Mouse (Mus musculus) embryonic facial prominence, embryonic 11.5 days (tissue): Measurements from ENCODE around the gene Plin4. TPM values are rescaled to one million over a fixed set of nuclear protein-coding genes. Genes with fewer than 3 reads are reported as not detected.

Source experiments
- ATAC-seq: fragments of 200-750 bp; cut with Nextera tagmentation; replicated peaks from 2 replicates; pipeline ENCODE4 v1.8.0; 2017; ENCODE audit warnings: low read depth; ENCODE audit not compliant: insufficient number of reproducible peaks, low FRiP score, low TSS enrichment
- DNase-seq: peaks from one replicate; pipeline ENCODE4 v3.0.0-alpha.2; 2015; ENCODE audit warnings: low spot score
- H3K27ac ChIP-seq: fragments of 300-500 bp; sonication (generic); replicated peaks from 2 replicates; pipeline ENCODE4 v1.5.1; 2014; ENCODE audit warnings: mild to moderate bottlenecking, low read depth, low read length, control low read depth
- H3K27me3 ChIP-seq: fragments of 300-500 bp; sonication (generic); 2 replicates; pipeline ENCODE4 v1.6.1; 2014; ENCODE audit warnings: mild to moderate bottlenecking, low read length, moderate library complexity, mixed read lengths; ENCODE audit not compliant: control insufficient read depth, insufficient read depth
- H3K36me3 ChIP-seq: fragments of 300-500 bp; sonication (generic); replicated peaks from 2 replicates; pipeline ENCODE4 v1.6.1; 2014; ENCODE audit warnings: low read depth, mild to moderate bottlenecking, low read length, moderate library complexity, mixed read lengths; ENCODE audit not compliant: control insufficient read depth, insufficient read depth
- H3K4me1 ChIP-seq: fragments of 300-500 bp; sonication (generic); 2 replicates; pipeline ENCODE4 v1.6.1; 2014; ENCODE audit warnings: low read length, mixed read lengths; ENCODE audit not compliant: control insufficient read depth, insufficient read depth
- H3K4me2 ChIP-seq: fragments of 300-500 bp; sonication (generic); 2 replicates; pipeline ENCODE4 v1.6.1; 2014; ENCODE audit warnings: low read depth, mild to moderate bottlenecking, control low read depth, low read length, moderate library complexity
- H3K4me3 ChIP-seq: fragments of 300-500 bp; sonication (generic); 2 replicates; pipeline ENCODE4 v1.5.1; 2014; ENCODE audit warnings: low read depth, low read length, control low read depth
- H3K9ac ChIP-seq: fragments of 300-500 bp; sonication (generic); replicated peaks from 2 replicates; pipeline ENCODE4 v1.6.1; 2014; ENCODE audit warnings: mild to moderate bottlenecking, control low read depth, low read length
- H3K9me3 ChIP-seq: fragments of 300-500 bp; sonication (generic); replicated peaks from 2 replicates; pipeline ENCODE4 v1.6.1; 2016; ENCODE audit warnings: mild to moderate bottlenecking, low read length, inconsistent platforms, mixed read lengths; ENCODE audit not compliant: control insufficient read depth
- WGBS: fragments of 180-500 bp; shearing (Covaris S2); extraction: QIAGEN DNeasy Blood & Tissue Kit; methylation state at CpG from one replicate; pipeline ENCODE4 v1.1.7; 2014; 5-methylcytosine and 5-hydroxymethylcytosine counted together
- polyA plus RNA-seq: library from polyadenylated mRNA; unstranded; fragments of >200 nt; fragmentation: Nextera tagmentation; extraction: Ambion mirVana; gene quantifications from 2 replicates; pipeline ENCODE4 v1.2.1, GENCODE M21; 2014

Gene Plin4
- polyA plus RNA-seq, 1 experiment from 2014 or later: not detected

DNA sequence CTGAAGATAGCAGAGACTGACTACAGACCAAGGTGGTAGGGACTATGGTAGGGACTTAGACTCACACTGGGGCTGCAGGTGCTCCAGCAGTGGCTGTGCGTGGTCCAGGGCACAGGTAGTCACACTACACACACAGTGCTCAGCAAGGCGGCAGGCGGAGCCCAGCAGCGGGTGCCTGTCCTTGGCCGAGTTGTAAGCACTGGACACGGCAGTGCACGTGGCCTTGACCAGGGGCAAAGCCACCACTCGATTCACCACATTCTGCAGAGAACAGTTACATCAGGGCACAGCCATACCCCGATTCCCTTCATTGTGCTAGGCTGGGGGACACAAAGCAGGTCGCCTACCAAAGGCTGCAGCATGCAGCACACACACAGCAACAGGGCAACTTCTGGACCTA lies 6.6 kb upstream of the Plin4 start:
- ATAC-seq: no peak
- peaks cover 29% of the 10 kb centered on the region for H3K27me3 ChIP-seq
- WGBS: 79% methylated on average over 10 of the region's 10 CpGs

GRCm38 (mm10) chr17:56112743-56113142 lies 3.1 kb upstream of the Plin4 start:
- Histone ChIP-seq H3K9ac (no peak overlapping the region), H3K27me3 (no peaks in the 10 kb centered on the region), H3K4me1 (no peaks in the 10 kb centered on the region), H3K27ac (no peak overlapping the region), H3K4me2 (no peak overlapping the region), H3K4me3 (no peak overlapping the region), H3K36me3 (no peaks in the 10 kb centered on the region), H3K9me3 (no peaks in the 10 kb centered on the region)
- no peak for DNase-seq
- no peak for ATAC-seq
- 67% methylated on average over 3 of the region's 3 CpGs for WGBS

More for the DNA sequence above, 6.6 kb upstream of the Plin4 start:
- Histone ChIP-seq H3K36me3 (no peaks in the 10 kb centered on the region), H3K9ac (no peak overlapping the region), H3K4me2 (no peak overlapping the region), H3K27ac (no peak overlapping the region), H3K9me3 (no peaks in the 10 kb centered on the region), H3K4me3 (no peak overlapping the region), H3K4me1 (peaks cover 3% of the 10 kb centered on the region; the same call in 1 of the 2 replicates)
- no peak for DNase-seq

GRCm38 (mm10) chr17:56111864-56112263 lies 2.3 kb upstream of the Plin4 start:
- Histone ChIP-seq H3K9me3 (no peaks in the 10 kb centered on the region), H3K27me3 (no peaks in the 10 kb centered on the region), H3K27ac (no peak overlapping the region), H3K4me2 (no peak overlapping the region), H3K9ac (no peak overlapping the region), H3K36me3 (no peaks in the 10 kb centered on the region), H3K4me3 (no peak overlapping the region), H3K4me1 (no peaks in the 10 kb centered on the region)
- 41% methylated on average over 5 of the region's 5 CpGs for WGBS
- ATAC-seq: 0 out of 2 replicates have a peak, but pooled peaks have one; percentile 17
- DNase-seq: peak; percentile 87

DNA sequence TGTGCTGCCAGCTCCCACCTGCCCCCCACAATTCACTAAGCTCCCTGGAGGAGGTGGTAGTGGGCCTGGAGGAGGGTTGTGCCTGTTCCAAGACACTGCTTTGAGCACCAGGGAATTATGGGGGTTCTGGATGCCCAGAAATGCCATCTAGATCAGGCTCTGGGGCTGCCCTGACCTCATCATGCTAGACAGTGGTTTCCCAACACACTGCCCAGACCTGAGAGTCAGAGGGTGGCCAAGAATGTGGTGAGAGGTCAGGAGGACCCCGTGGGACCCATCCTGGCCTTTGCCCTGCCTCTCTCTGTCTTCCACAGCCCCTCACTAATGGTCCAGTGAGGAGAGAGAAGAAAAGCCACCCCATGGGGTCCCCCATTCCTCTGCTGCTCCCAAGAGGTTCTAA lies 1.4 kb upstream of the Plin4 start:
- no peak overlapping the region for H3K4me3 ChIP-seq

DNA sequence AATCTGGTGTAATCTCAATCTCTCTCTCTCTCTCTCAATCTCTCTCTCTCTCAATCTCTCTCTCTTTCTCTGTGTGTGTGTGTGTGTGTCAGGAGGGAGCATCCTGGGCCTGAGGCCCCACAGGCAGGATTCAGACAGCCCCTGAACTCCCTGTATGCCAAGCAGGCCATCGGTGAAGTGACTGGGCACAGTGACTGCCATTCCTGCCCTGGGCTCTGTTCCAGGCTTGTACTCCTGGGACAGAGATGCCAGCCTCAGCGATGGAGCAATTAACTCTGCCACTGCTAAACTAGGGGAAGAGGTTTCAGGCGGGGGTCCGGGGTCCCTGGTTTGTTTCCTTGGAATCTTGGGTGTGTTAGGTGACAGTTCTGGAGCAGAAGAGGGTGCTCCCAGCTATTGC lies 968 bp upstream of the Plin4 start:
- Histone ChIP-seq H3K9me3 (no peaks in the 10 kb centered on the region), H3K36me3 (no peaks in the 10 kb centered on the region), H3K4me2 (no peak overlapping the region), H3K9ac (no peak overlapping the region), H3K4me3 (no peak overlapping the region), H3K4me1 (no peaks in the 10 kb centered on the region), H3K27me3 (no peaks in the 10 kb centered on the region), H3K27ac (no peak overlapping the region)
- DNase-seq (no peak), ATAC-seq (no peak)
- WGBS: 73% methylated on average over 4 of the region's 4 CpGs

More for the DNA sequence above, 1.4 kb upstream of the Plin4 start:
- H3K27ac ChIP-seq: no peak overlapping the region
- H3K9ac ChIP-seq: no peak overlapping the region
- no peaks in the 10 kb centered on the region for H3K9me3 ChIP-seq
- no peak overlapping the region for H3K4me2 ChIP-seq
- no peaks in the 10 kb centered on the region for H3K4me1 ChIP-seq
- no peaks in the 10 kb centered on the region for H3K27me3 ChIP-seq
- no peak for DNase-seq
- H3K36me3 ChIP-seq: no peaks in the 10 kb centered on the region
- no peak for ATAC-seq
- WGBS: 54% methylated on average over 1 of the region's 1 CpGs

GRCm38 (mm10) chr17:56108334-56109044 lies 1.1 kb downstream of the Plin4 start:
- H3K4me1 ChIP-seq: no peaks in the 10 kb centered on the region
- H3K27ac ChIP-seq: no peak overlapping the region
- no peaks in the 10 kb centered on the region for H3K27me3 ChIP-seq
- H3K36me3 ChIP-seq: no peaks in the 10 kb centered on the region
- no peaks in the 10 kb centered on the region for H3K9me3 ChIP-seq
- WGBS: 82% methylated on average over 6 of the region's 6 CpGs
- no peak overlapping the region for H3K4me3 ChIP-seq
- no peak overlapping the region for H3K4me2 ChIP-seq
- DNase-seq (no peak), ATAC-seq (no peak)
- no peak overlapping the region for H3K9ac ChIP-seq

GRCm38 (mm10) chr17:56107736-56108135 lies 1.9 kb downstream of the Plin4 start:
- no peaks in the 10 kb centered on the region for H3K36me3 ChIP-seq
- H3K9me3 ChIP-seq: no peaks in the 10 kb centered on the region
- WGBS: 63% methylated on average over 2 of the region's 2 CpGs
- no peaks in the 10 kb centered on the region for H3K4me1 ChIP-seq
- no peak for DNase-seq
- ATAC-seq: no peak
- H3K27me3 ChIP-seq: no peaks in the 10 kb centered on the region
- H3K4me3 ChIP-seq: no peak overlapping the region
- no peak overlapping the region for H3K9ac ChIP-seq
- H3K4me2 ChIP-seq: no peak overlapping the region
- no peak overlapping the region for H3K27ac ChIP-seq

- ATAC-seq (no peak), DNase-seq (no peak)
- no peak overlapping the region for H3K27ac ChIP-seq
- whole genome bisulfite sequencing: 83% methylated on average over 4 of the region's 4 CpGs
- H3K27me3 ChIP-seq: no peaks in the 10 kb centered on the region
- H3K4me1 ChIP-seq: no peaks in the 10 kb centered on the region
- H3K36me3 ChIP-seq: no peaks in the 10 kb centered on the region; the same call in none of the 2 replicates
- no peaks in the 10 kb centered on the region for H3K9me3 ChIP-seq
- no peak overlapping the region for H3K4me3 ChIP-seq
- no peak overlapping the region for H3K4me2 ChIP-seq
- H3K9ac ChIP-seq: no peak overlapping the region
Measured at GRCm38 (mm10) chr17:56106981-56107380, 2.6 kb downstream of the Plin4 start.
